Mouse (Mus musculus) neural tube, embryonic 11.5 days (tissue): Measurements from ENCODE around the gene Adk. TPM values are rescaled to one million over a fixed set of nuclear protein-coding genes. Genes with fewer than 3 reads are reported as not detected.

ENCODE experiments used
- ATAC-seq: fragments of 200-750 bp; cut with Nextera tagmentation; 2 replicates; pipeline ENCODE4 v1.8.0; 2017; ENCODE audit warnings: moderate number of reproducible peaks, mild to moderate bottlenecking, moderate TSS enrichment, moderate library complexity; ENCODE audit not compliant: insufficient read depth, low FRiP score, low TSS enrichment
- DNase-seq: peaks from one replicate; pipeline ENCODE4 v3.0.0-alpha.2; 2015; ENCODE audit warnings: low spot score
- H3K27ac ChIP-seq: fragments of 300-500 bp; sonication (generic); 2 replicates; pipeline ENCODE4 v1.5.1; 2014; ENCODE audit warnings: low read depth, mild to moderate bottlenecking, low read length
- H3K27me3 ChIP-seq: fragments of 300-500 bp; sonication (generic); 2 replicates; pipeline ENCODE4 v1.6.1; 2014; ENCODE audit warnings: mild to moderate bottlenecking, low read length, mixed read lengths; ENCODE audit not compliant: control insufficient read depth, insufficient read depth
- H3K36me3 ChIP-seq: fragments of 300-500 bp; sonication (generic); 2 replicates; pipeline ENCODE4 v1.6.1; 2014; ENCODE audit warnings: mild to moderate bottlenecking, low read length, moderate library complexity, mixed read lengths; ENCODE audit not compliant: control insufficient read depth, insufficient read depth
- H3K4me1 ChIP-seq: fragments of 300-500 bp; sonication (generic); 2 replicates; pipeline ENCODE4 v1.6.1; 2014; ENCODE audit warnings: low read length, mixed read lengths; ENCODE audit not compliant: control insufficient read depth, insufficient read depth
- H3K4me2 ChIP-seq: fragments of 300-500 bp; sonication (generic); 2 replicates; pipeline ENCODE4 v1.6.1; 2014; ENCODE audit warnings: low read depth, mild to moderate bottlenecking, moderate library complexity
- H3K4me3 ChIP-seq: fragments of 300-500 bp; sonication (generic); 2 replicates; pipeline ENCODE4 v1.5.1; 2014; ENCODE audit warnings: low read depth, low read length
- H3K9ac ChIP-seq: fragments of 300-500 bp; sonication (generic); 2 replicates; pipeline ENCODE4 v1.6.1; 2014; ENCODE audit warnings: mild to moderate bottlenecking, low read length
- H3K9me3 ChIP-seq: fragments of 300-500 bp; sonication (generic); 2 replicates; pipeline ENCODE4 v1.6.1; 2016; ENCODE audit warnings: low read length; ENCODE audit not compliant: control insufficient read depth
- WGBS: fragments of 180-500 bp; shearing (Covaris S2); extraction: QIAGEN DNeasy Blood & Tissue Kit; methylation state at CpG from one replicate; pipeline ENCODE4 v1.1.7; 2014; 5-methylcytosine and 5-hydroxymethylcytosine counted together
- polyA plus RNA-seq: library from polyadenylated mRNA; unstranded; fragments of >200 nt; fragmentation: Nextera tagmentation; extraction: Ambion mirVana; gene quantifications from 2 replicates; pipeline ENCODE4 v1.2.1, GENCODE M21; 2014

The Adk gene
- polyA plus RNA-seq, 1 experiment from 2014 or later = 106 TPM

GRCm38 (mm10) chr14:21100876-21101275, 48.5 kb downstream of the Adk start:
- Histone ChIP-seq H3K9ac (no peak overlapping the region), H3K4me1 (no peaks in the 10 kb centered on the region), H3K27me3 (no peaks in the 10 kb centered on the region), H3K4me2 (no peak overlapping the region), H3K36me3 (no peaks in the 10 kb centered on the region), H3K4me3 (no peak overlapping the region), H3K27ac (no peak overlapping the region), H3K9me3 (no peaks in the 10 kb centered on the region)
- DNase-seq (no peak), ATAC-seq (no peak)
- WGBS = 89% methylated on average over 2 of the region's 2 CpGs

GRCm38 (mm10) chr14:21101562-21101961, 49.2 kb downstream of the Adk start:
- ATAC-seq (no peak), DNase-seq (no peak)
- no peak overlapping the region for H3K4me2 ChIP-seq
- H3K27ac ChIP-seq = no peak overlapping the region
- no peak overlapping the region for H3K4me3 ChIP-seq
- WGBS = 74% methylated on average over 7 of the region's 7 CpGs
- H3K27me3 ChIP-seq = no peaks in the 10 kb centered on the region
- no peaks in the 10 kb centered on the region for H3K9me3 ChIP-seq
- no peak overlapping the region for H3K9ac ChIP-seq
- no peaks in the 10 kb centered on the region for H3K36me3 ChIP-seq
- H3K4me1 ChIP-seq = no peaks in the 10 kb centered on the region

GRCm38 (mm10) chr14:21102666-21103203, 50.4 kb downstream of the Adk start:
- Histone ChIP-seq H3K9me3 (no peaks in the 10 kb centered on the region), H3K4me2 (no peak overlapping the region), H3K4me3 (no peak overlapping the region), H3K27me3 (no peaks in the 10 kb centered on the region), H3K36me3 (no peaks in the 10 kb centered on the region), H3K9ac (no peak overlapping the region), H3K27ac (no peak overlapping the region), H3K4me1 (no peaks in the 10 kb centered on the region)
- ATAC-seq = no peak
- 95% methylated on average over 4 of the region's 4 CpGs for WGBS
- no peak for DNase-seq

- no peak overlapping the region for H3K27ac ChIP-seq
- H3K4me3 ChIP-seq = no peak overlapping the region
- no peaks in the 10 kb centered on the region for H3K36me3 ChIP-seq
- H3K27me3 ChIP-seq = no peaks in the 10 kb centered on the region
- DNase-seq (no peak), ATAC-seq (no peak)
- no peak overlapping the region for H3K4me2 ChIP-seq
- H3K9ac ChIP-seq = no peak overlapping the region
- H3K9me3 ChIP-seq = no peaks in the 10 kb centered on the region
- H3K4me1 ChIP-seq = no peaks in the 10 kb centered on the region
These were observed 52.7 kb downstream of the Adk start for GRCm38 (mm10) chr14:21105049-21105448.

GRCm38 (mm10) chr14:21106582-21106981, 54.2 kb downstream of the Adk start:
- no peaks in the 10 kb centered on the region for H3K9me3 ChIP-seq
- no peak for ATAC-seq
- H3K27me3 ChIP-seq = no peaks in the 10 kb centered on the region
- 91% methylated on average over 8 of the region's 8 CpGs for WGBS
- no peaks in the 10 kb centered on the region for H3K36me3 ChIP-seq
- no peak overlapping the region for H3K27ac ChIP-seq
- H3K4me2 ChIP-seq = no peak overlapping the region
- H3K4me3 ChIP-seq = no peak overlapping the region
- no peak overlapping the region for H3K9ac ChIP-seq
- H3K4me1 ChIP-seq = no peaks in the 10 kb centered on the region
- DNase-seq = no peak

- Histone ChIP-seq H3K36me3 (no peaks in the 10 kb centered on the region), H3K4me3 (no peak overlapping the region), H3K4me2 (no peak overlapping the region), H3K9me3 (no peaks in the 10 kb centered on the region), H3K4me1 (no peaks in the 10 kb centered on the region), H3K9ac (no peak overlapping the region), H3K27me3 (no peaks in the 10 kb centered on the region), H3K27ac (no peak overlapping the region)
- ATAC-seq (no peak), DNase-seq (no peak)
- 97% methylated on average over 3 of the region's 3 CpGs for WGBS
These were observed 55.2 kb downstream of the Adk start for GRCm38 (mm10) chr14:21107551-21107950.

GRCm38 (mm10) chr14:21110492-21110891, 58.1 kb downstream of the Adk start:
- ATAC-seq (no peak), DNase-seq (no peak)
- Histone ChIP-seq H3K36me3 (no peaks in the 10 kb centered on the region), H3K27me3 (no peaks in the 10 kb centered on the region), H3K9me3 (no peaks in the 10 kb centered on the region), H3K4me3 (no peak overlapping the region), H3K27ac (no peak overlapping the region), H3K9ac (no peak overlapping the region), H3K4me1 (no peaks in the 10 kb centered on the region), H3K4me2 (no peak overlapping the region)
- WGBS = 92% methylated on average over 4 of the region's 4 CpGs

- ATAC-seq = no peak
- 85% methylated on average over 1 of the region's 1 CpGs for WGBS
- no peaks in the 10 kb centered on the region for H3K27me3 ChIP-seq
- H3K36me3 ChIP-seq = no peaks in the 10 kb centered on the region
- H3K4me3 ChIP-seq = no peak overlapping the region
- DNase-seq = no peak
- no peak overlapping the region for H3K9ac ChIP-seq
- no peak overlapping the region for H3K27ac ChIP-seq
- H3K9me3 ChIP-seq = no peaks in the 10 kb centered on the region
- H3K4me1 ChIP-seq = no peaks in the 10 kb centered on the region
- no peak overlapping the region for H3K4me2 ChIP-seq
These were observed 59.1 kb downstream of the Adk start for GRCm38 (mm10) chr14:21111500-21111899.

GRCm38 (mm10) chr14:21112174-21112573, 59.8 kb downstream of the Adk start:
- DNase-seq (no peak), ATAC-seq (no peak)
- H3K27me3 ChIP-seq = no peaks in the 10 kb centered on the region
- H3K4me2 ChIP-seq = no peak overlapping the region
- H3K9me3 ChIP-seq = no peaks in the 10 kb centered on the region
- no peaks in the 10 kb centered on the region for H3K36me3 ChIP-seq
- no peak overlapping the region for H3K9ac ChIP-seq
- WGBS = 83% methylated on average over 5 of the region's 5 CpGs
- H3K27ac ChIP-seq = no peak overlapping the region
- H3K4me3 ChIP-seq = no peak overlapping the region
- no peaks in the 10 kb centered on the region for H3K4me1 ChIP-seq
